Mouse (Mus musculus) ovary, postnatal 10 days (tissue): ENCODE measurements around the gene Col19a1.

Experiments
- DNase-seq: peaks from one replicate; pipeline ENCODE4 v3.0.0; 2022; ENCODE audit warnings: low spot score

Gene Col19a1

GRCm38 (mm10) chr1:24310847-24311246 lies 276.4 kb downstream of the Col19a1 start:
- no peak for DNase-seq

DNA sequence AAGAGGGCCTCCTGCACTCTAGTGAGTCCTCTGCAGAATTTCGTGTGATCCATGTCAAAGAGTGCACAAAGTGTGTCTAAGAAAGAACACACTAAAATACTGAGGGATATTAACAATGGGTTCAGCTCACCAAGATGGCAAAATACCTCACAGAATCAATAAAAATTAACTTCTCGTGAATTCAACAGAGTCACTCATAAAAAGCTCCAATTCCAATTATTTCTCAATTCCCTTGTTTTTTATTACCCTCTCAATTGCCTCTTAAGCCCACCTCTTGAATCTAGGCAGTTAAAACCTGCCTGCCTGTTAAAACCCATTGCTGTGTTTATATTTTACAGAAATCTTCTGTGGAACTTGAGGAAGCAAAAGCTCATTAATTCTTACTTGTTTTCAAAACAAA lies 277.1 kb downstream of the Col19a1 start:
- DNase-seq: no peak

- DNase-seq: no peak
These were observed 284.2 kb downstream of the Col19a1 start for GRCm38 (mm10) chr1:24303077-24303476.

DNA sequence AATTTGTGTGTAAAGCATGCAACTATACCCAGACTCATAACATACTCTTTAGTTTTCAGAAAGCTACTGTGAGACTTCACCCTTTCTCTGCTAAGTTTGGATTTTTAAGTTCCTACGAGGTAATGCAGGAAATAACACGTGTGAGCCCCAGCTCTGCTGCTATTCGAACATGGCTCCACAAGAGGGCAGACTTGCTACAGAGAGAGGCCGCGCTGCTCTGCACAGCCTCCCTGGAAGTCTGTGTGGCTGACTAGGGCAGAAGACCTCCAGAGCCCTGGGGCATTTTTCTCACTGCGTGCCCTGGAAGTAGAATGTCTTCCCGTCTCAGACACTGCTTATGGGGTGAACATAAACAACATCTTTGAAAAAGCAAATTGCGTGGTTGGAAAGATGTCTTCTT lies 284.6 kb downstream of the Col19a1 start:
- peak; percentile 9 for DNase-seq

GRCm38 (mm10) chr1:24300700-24301099 lies 286.6 kb downstream of the Col19a1 start:
- DNase-seq: no peak

GRCm38 (mm10) chr1:24294979-24295942 lies 292.0 kb downstream of the Col19a1 start:
- DNase-seq: no peak

- no peak for DNase-seq
These were observed 294.8 kb downstream of the Col19a1 start for GRCm38 (mm10) chr1:24292515-24292914.

GRCm38 (mm10) chr1:24286360-24286759 lies 300.9 kb downstream of the Col19a1 start:
- DNase-seq: no peak

DNA sequence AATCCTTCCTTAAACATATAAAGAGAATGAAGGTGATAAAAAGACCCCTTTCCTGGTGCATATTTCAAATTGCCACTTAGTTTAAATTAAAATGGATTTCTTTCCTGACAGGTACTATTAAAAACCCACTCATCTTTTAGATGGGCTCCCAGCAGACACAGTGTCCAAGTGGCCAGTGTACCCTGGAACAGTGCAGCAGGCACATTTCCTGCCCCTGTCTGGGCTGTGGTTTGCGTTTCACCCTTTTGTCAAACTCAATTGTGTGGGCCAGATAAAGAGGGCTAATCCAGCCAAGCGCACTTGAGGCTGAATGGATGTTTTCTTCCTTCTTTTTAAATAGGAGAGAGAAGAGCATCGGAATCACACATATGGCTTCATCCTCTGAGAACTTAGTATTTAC lies 320.2 kb downstream of the Col19a1 start:
- no peak for DNase-seq

GRCm38 (mm10) chr1:24261181-24261580 lies 326.1 kb downstream of the Col19a1 start:
- no peak for DNase-seq

GRCm38 (mm10) chr1:24259419-24259818 lies 327.9 kb downstream of the Col19a1 start:
- no peak for DNase-seq

DNA sequence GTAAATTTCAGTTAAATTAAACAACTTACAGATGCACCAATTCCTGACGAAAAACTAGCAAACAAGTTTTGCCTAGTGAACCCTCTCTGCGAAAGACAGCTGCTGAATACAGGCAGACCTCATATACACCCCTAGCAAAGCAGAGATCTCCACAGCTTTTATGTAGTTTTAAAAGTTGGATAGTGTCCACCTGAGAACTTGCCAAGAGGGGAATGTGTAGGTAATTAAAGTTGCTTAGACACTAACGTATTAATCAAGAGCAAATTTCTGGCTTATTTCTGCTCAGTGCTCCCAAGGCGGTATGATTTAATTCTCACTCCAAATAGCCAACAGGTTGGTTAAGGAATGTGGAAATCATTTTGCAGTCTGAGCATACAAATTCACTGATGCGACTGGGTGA lies 329.3 kb downstream of the Col19a1 start:
- no peak for DNase-seq

DNA sequence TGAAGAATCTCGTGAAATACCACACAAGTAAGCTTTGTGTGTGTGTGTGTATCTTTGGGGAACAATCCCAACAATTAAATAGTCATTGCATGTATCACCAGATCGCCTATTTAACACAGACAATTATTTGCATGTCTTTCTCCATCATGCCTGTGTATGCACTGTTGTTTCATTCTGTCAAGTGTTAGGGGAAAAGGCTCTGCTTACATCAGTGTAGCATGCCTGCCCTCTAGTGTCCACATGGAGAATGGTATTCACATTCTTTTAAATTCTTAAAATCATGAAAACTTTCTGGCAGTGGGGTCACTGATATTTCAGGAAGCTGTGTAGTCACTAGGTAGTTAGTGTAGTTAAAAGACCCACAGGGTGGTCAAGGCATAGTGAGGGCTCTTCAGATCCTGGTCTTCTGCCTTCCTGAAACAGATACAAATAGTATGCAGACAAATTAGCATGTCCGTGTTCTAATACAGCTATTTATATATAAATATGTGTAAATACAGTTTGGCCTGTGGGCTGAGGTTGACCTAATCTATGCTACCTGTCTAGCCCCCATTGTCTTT lies 338.1 kb downstream of the Col19a1 start:
- no peak for DNase-seq

GRCm38 (mm10) chr1:24248294-24249104 lies 338.8 kb downstream of the Col19a1 start:
- no peak for DNase-seq

GRCm38 (mm10) chr1:24245700-24246375 lies 341.4 kb downstream of the Col19a1 start:
- DNase-seq: no peak

GRCm38 (mm10) chr1:24244931-24245330 lies 342.3 kb downstream of the Col19a1 start:
- DNase-seq: no peak

DNA sequence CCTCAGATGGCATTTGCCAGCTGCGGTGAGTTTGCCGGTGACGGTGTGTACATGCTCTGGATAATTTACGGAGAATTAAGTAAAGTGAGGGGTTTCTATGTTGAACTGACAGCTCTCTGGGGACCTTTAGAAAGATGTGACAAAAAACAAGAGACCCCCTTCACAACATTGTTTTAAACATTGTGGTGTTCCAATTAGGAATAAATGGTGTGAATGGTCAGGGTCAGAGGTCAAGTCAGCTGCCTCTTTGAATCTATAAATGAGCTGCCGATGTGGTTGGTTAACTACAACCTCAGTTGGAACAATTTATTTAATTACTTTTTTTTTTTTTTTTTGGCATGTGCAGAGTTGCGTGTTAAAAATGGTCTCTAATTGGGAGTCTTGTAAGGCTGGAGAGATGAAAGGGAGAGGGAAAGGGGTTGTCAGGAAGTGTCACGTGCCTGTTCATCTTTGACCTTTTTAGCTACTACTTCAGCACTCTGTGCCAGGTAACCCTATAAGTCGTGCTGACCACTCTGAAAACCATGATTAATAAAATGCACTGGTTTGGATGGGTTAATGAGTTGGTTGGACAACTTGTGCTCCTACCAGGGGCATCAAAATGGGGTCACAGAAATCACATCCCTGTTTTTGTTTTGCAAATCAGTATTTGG lies 347.1 kb downstream of the Col19a1 start:
- no peak for DNase-seq

DNA sequence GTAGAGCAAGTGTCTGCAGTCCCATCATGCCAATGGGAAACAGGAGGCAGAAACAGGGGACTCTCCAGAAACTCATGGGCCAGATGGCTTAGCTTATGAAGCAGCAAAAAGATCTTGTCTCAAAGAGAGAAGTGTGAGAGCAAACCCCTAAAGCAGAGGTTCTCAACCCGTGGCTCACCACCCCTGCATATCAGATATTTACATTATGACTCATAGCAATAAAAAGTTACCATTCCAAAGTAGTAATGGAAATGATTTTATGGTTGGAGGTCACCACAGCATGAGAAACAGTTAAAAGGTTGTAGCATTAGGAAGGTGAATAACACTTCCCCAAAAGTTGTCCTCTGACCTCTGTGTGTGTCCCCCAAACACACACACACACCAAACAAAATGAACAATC lies 350.9 kb downstream of the Col19a1 start:
- no peak for DNase-seq

DNA sequence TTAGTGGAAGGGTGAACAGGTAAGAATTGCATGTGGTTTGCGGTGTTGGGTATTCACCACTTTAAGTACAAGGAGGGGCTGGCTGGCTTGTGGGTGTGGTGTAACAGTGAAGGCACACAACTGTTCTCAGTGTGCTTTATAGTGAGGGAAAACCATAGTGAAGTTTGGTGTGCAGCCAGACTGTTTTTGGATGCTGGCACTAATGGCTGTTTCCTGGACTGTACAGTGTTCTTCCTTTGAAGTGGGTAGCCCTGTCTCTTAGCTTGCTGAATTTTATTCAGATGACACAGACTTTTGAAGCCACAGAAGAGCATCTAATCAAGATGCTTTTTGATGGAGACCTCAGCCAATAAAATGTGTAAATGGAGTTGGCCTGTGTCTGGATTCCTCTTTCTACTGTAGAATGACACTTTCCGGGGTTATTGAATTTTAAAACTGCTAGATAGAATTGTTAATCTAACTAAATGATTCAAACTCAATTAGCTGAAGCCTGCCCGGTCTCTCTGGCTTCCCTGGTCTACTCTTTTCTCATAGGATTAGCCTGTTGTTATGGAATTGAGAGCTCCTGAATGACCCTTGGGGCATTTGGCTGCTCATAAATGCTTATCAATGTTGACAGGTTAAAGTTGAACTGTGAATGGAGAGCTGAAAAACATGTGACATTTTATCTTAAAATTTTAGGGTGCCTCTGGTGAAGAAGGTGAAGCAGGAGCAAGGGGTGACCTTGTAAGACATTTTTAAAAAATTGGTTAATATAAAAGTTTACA lies 355.6 kb downstream of the Col19a1 start:
- DNase-seq: no peak

GRCm38 (mm10) chr1:24230428-24230827 lies 356.8 kb downstream of the Col19a1 start:
- no peak for DNase-seq

- no peak for DNase-seq
These were observed 357.7 kb downstream of the Col19a1 start for GRCm38 (mm10) chr1:24229552-24229951.
